Mouse (Mus musculus): ENCODE measurements around the gene Prdx1. TPM values are rescaled to one million over a fixed set of nuclear protein-coding genes. Genes with fewer than 3 reads are reported as not detected.

Prdx1 gene
- 162 TPM for total RNA-seq (2023)

GRCm38 (mm10) chr4:116685402-116686061 lies at the start of gene Prdx1:
TSS of gene Prdx1 (plus strand) at chr4:116685544.

GRCm38 (mm10) chr4:116650924-116651796 lies 34.2 kb upstream of the Prdx1 start, which contains the start of gene Akr1a1:
TSS of gene Akr1a1 (minus strand) at chr4:116651680.

GRCm38 (mm10) chr4:116708201-116708764 lies 22.9 kb downstream of the Prdx1 start, which contains the start of the genes Mmachc and Ccdc163:
TSS of gene Mmachc (minus strand) at chr4:116708406.
TSS of gene Ccdc163 (plus strand) at chr4:116708509.

GRCm38 (mm10) chr4:116720343-116721097 lies 35.2 kb downstream of the Prdx1 start, which contains the start of gene Tesk2:
TSS of gene Tesk2 (plus strand) at chr4:116720948.

Other genes starting within 250 kb of the Prdx1 start
- gene Mast2, start 221.4 kb upstream of the Prdx1 start, total RNA-seq (2023): 22.0 TPM
- gene Ipp, start 178.0 kb upstream of the Prdx1 start, total RNA-seq (2023): 12.8 TPM
- 11.1 TPM for gene Tmem69, start 129.6 kb upstream of the Prdx1 start, total RNA-seq (2023)
- gene Gpbp1l1, start 127.9 kb upstream of the Prdx1 start, total RNA-seq (2023): 118 TPM
- 12.2 TPM for gene Ccdc17, start 88.9 kb upstream of the Prdx1 start, total RNA-seq (2023)
- 91.3 TPM for gene Nasp, start 57.6 kb upstream of the Prdx1 start, total RNA-seq (2023)
- gene Akr1a1, start 33.9 kb upstream of the Prdx1 start, total RNA-seq (2023): 191 TPM
- 4.8 TPM for gene Mmachc, start 22.9 kb downstream of the Prdx1 start, total RNA-seq (2023)
- gene Ccdc163, start 23.0 kb downstream of the Prdx1 start, total RNA-seq (2023): 15.5 TPM
- gene Tesk2, start 35.4 kb downstream of the Prdx1 start, total RNA-seq (2023): 7.7 TPM
- 53.9 TPM for gene Toe1, start 122.1 kb downstream of the Prdx1 start, total RNA-seq (2023)
- 14.4 TPM for gene Mutyh, start 122.2 kb downstream of the Prdx1 start, total RNA-seq (2023)
- not detected for gene Hpdl, start 136.2 kb downstream of the Prdx1 start, total RNA-seq (2023)
- gene Zswim5, start 191.8 kb downstream of the Prdx1 start, total RNA-seq (2023): 0.12 TPM

Measured in CD8-positive naive resting alpha-beta T cell, adult 57 days (primary cell).